Mouse (Mus musculus) myocyte (in vitro differentiated cells): ENCODE data around the gene Mcfd2. TPM values are rescaled to one million over a fixed set of nuclear protein-coding genes. Genes with fewer than 3 reads are reported as not detected.

ENCODE experiments used
- H3K27me3 ChIP-seq: one replicate; pipeline ENCODE4 v1.6.1; 2011; ENCODE audit not compliant: control insufficient read depth, insufficient read depth, insufficient read length
- H3K36me3 ChIP-seq: one replicate; pipeline ENCODE4 v1.6.1; 2011; ENCODE audit not compliant: control insufficient read depth, insufficient read depth
- H3K4me2 ChIP-seq: one replicate; pipeline ENCODE4 v1.6.1; 2011; ENCODE audit warnings: low read depth, control low read depth
- H3K4me3 ChIP-seq: one replicate; pipeline ENCODE4 v1.5.1; 2011; ENCODE audit warnings: mild to moderate bottlenecking, control low read depth, moderate library complexity
- H3K79me2 ChIP-seq: one replicate; pipeline ENCODE4 v1.6.1; 2011; ENCODE audit not compliant: control insufficient read depth, insufficient read depth
- H3ac ChIP-seq: one replicate; pipeline ENCODE4 v1.6.1; 2011; ENCODE audit not compliant: control insufficient read depth, insufficient read length
- CEBPB ChIP-seq: IDR thresholded peaks from 2 replicates; pipeline ENCODE4 v1.6.1; 2011; ENCODE audit warnings: mild to moderate bottlenecking, moderate library complexity; ENCODE audit not compliant: poor library complexity, insufficient read depth, severe bottlenecking
- E2F4 ChIP-seq: IDR thresholded peaks from one replicate; pipeline ENCODE4 v1.6.1; 2011; ENCODE audit warnings: mild to moderate bottlenecking, control low read depth, moderate library complexity; ENCODE audit not compliant: insufficient read depth
- MAX ChIP-seq: IDR thresholded peaks from one replicate; pipeline ENCODE4 v1.6.1; 2011; ENCODE audit warnings: low read depth, mild to moderate bottlenecking, control low read depth
- MYOD1 ChIP-seq, 3 experiments: IDR thresholded peaks; one replicate each; pipeline ENCODE4 v1.6.1; 2011; ENCODE audit warnings: control low read depth in 2 of 3, low read depth in 2 of 3, mild to moderate bottlenecking in 2 of 3, moderate library complexity in 1 of 3; ENCODE audit not compliant: insufficient read length in 2 of 3, control insufficient read depth in 1 of 3
- MYOG ChIP-seq, 3 experiments: IDR thresholded peaks; one replicate each; pipeline ENCODE4 v1.6.1; 2011; ENCODE audit warnings: control low read depth in 2 of 3, low read depth in 2 of 3, mild to moderate bottlenecking in 2 of 3; ENCODE audit not compliant: insufficient read length in 2 of 3, control insufficient read depth in 1 of 3, insufficient read depth in 1 of 3
- POLR2A ChIP-seq: IDR thresholded peaks from one replicate; pipeline ENCODE4 v1.6.1; 2011; ENCODE audit warnings: low read depth, mild to moderate bottlenecking, control low read depth, moderate library complexity; ENCODE audit not compliant: insufficient read length
- POLR2AphosphoS2 ChIP-seq: IDR thresholded peaks from one replicate; pipeline ENCODE4 v1.6.1; 2011; ENCODE audit warnings: low read depth, control low read depth; ENCODE audit not compliant: insufficient read length
- REST ChIP-seq: IDR thresholded peaks from one replicate; pipeline ENCODE4 v1.6.1; 2011; ENCODE audit warnings: mild to moderate bottlenecking, control low read depth, moderate library complexity; ENCODE audit not compliant: insufficient read depth, insufficient read length
- SRF ChIP-seq: IDR thresholded peaks from one replicate; pipeline ENCODE4 v1.6.1; 2011; ENCODE audit warnings: low read depth; ENCODE audit not compliant: control insufficient read depth, insufficient read length
- TCF12 ChIP-seq: IDR thresholded peaks from one replicate; pipeline ENCODE4 v1.6.1; 2011; ENCODE audit warnings: mild to moderate bottlenecking, control low read depth; ENCODE audit not compliant: poor library complexity, insufficient read depth, severe bottlenecking
- TCF3 ChIP-seq: IDR thresholded peaks from one replicate; pipeline ENCODE4 v1.6.1; 2011; ENCODE audit warnings: low read depth, control low read depth; ENCODE audit not compliant: insufficient read length
- USF1 ChIP-seq: IDR thresholded peaks from one replicate; pipeline ENCODE4 v1.6.1; 2011; ENCODE audit warnings: low read depth, mild to moderate bottlenecking, control low read depth, moderate library complexity
- polyA plus RNA-seq: library from polyadenylated mRNA; unstranded; fragments of >200 nt; fragmentation: generic; extraction: Trizol; gene quantifications from one replicate; pipeline ENCODE4 v1.2.1, GENCODE M21; 2012; ENCODE audit warnings: missing spikeins

Mcfd2 gene
- polyA plus RNA-seq, 1 experiment = 59.1 TPM

GRCm38 (mm10) chr17:87295738-87296137 is 30.0 kb upstream of the Mcfd2 start:
- no peak overlapping the region for H3ac ChIP-seq
- H3K4me3 ChIP-seq = no peak overlapping the region
- no peak overlapping the region for H3K4me2 ChIP-seq
- TF ChIP-seq POLR2AphosphoS2 (no peak), CEBPB (no peak), SRF (no peak), USF1 (no peak), REST (no peak), MYOG (IDR thresholded peaks at IDR 0.05; ENCODE audit: control insufficient read depth in 1 of 3, insufficient read depth in 1 of 3, insufficient read length in 2 of 3, low read depth in 2 of 3) (no peak), TCF12 (no peak), POLR2A (no peak), TCF3 (no peak), E2F4 (no peak), MAX (no peak), MYOD1 (IDR thresholded peaks at IDR 0.05; ENCODE audit: control insufficient read depth in 1 of 3, insufficient read length in 2 of 3, low read depth in 2 of 3) (no peak)
- no peaks in the 10 kb centered on the region for H3K79me2 ChIP-seq
- no peaks in the 10 kb centered on the region for H3K27me3 ChIP-seq
- no peaks in the 10 kb centered on the region for H3K36me3 ChIP-seq

DNA sequence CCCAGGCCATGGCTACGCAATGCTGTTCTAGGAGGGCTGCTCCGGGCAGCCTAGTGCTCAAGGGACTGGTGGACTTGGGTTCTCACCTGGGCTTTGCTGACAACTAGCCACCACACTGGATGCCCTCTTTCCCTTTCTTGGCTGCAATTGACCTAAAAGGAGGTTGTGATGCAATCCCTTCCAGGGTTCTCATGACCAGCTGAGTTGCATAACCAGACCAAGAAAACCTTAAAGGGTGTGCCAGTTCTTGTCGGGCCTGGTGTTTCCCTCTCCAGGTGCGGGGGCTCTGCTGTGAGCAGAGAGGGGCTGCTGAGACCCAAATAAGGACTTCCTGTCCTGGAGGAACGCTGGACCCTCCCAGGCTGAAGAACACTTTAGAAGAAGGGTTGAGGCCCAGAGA is 27.4 kb upstream of the Mcfd2 start:
- Histone ChIP-seq H3K27me3 (no peaks in the 10 kb centered on the region), H3K4me2 (no peak overlapping the region), H3K36me3 (no peaks in the 10 kb centered on the region), H3ac (no peak overlapping the region), H3K4me3 (no peak overlapping the region), H3K79me2 (no peaks in the 10 kb centered on the region)
- TF ChIP-seq MAX (no peak), TCF3 (no peak), TCF12 (no peak), USF1 (no peak), MYOD1 (IDR thresholded peaks at IDR 0.05; ENCODE audit: control insufficient read depth in 1 of 3, insufficient read length in 2 of 3, low read depth in 2 of 3) (no peak), E2F4 (no peak), MYOG (IDR thresholded peaks at IDR 0.05; ENCODE audit: control insufficient read depth in 1 of 3, insufficient read depth in 1 of 3, insufficient read length in 2 of 3, low read depth in 2 of 3) (no peak), POLR2AphosphoS2 (no peak), POLR2A (no peak), REST (no peak), SRF (no peak), CEBPB (no peak)

GRCm38 (mm10) chr17:87291782-87292181 is 26.0 kb upstream of the Mcfd2 start:
- TF ChIP-seq E2F4 (no peak), POLR2AphosphoS2 (no peak), SRF (no peak), POLR2A (no peak), MYOG (IDR thresholded peaks at IDR 0.05; ENCODE audit: control insufficient read depth in 1 of 3, insufficient read depth in 1 of 3, insufficient read length in 2 of 3, low read depth in 2 of 3) (no peak), MYOD1 (IDR thresholded peaks at IDR 0.05; ENCODE audit: control insufficient read depth in 1 of 3, insufficient read length in 2 of 3, low read depth in 2 of 3) (no peak), CEBPB (no peak)
- Histone ChIP-seq H3ac (no peak overlapping the region), H3K79me2 (no peaks in the 10 kb centered on the region), H3K27me3 (no peaks in the 10 kb centered on the region), H3K36me3 (no peaks in the 10 kb centered on the region), H3K4me2 (no peak overlapping the region), H3K4me3 (no peak overlapping the region)

GRCm38 (mm10) chr17:87291037-87291436 is 25.3 kb upstream of the Mcfd2 start:
- Histone ChIP-seq H3ac (no peak overlapping the region), H3K36me3 (no peaks in the 10 kb centered on the region), H3K4me2 (no peak overlapping the region), H3K4me3 (no peak overlapping the region), H3K79me2 (no peaks in the 10 kb centered on the region), H3K27me3 (no peaks in the 10 kb centered on the region)
- no peak for TF ChIP-seq MYOD1 (IDR thresholded peaks at IDR 0.05; ENCODE audit: control insufficient read depth in 1 of 3, insufficient read length in 2 of 3, low read depth in 2 of 3)
- no peak for TF ChIP-seq TCF3
- TF ChIP-seq TCF12 = no peak
- TF ChIP-seq E2F4 = no peak
- no peak for TF ChIP-seq POLR2AphosphoS2
- TF ChIP-seq REST = no peak
- TF ChIP-seq POLR2A = no peak
- no peak for TF ChIP-seq MYOG (IDR thresholded peaks at IDR 0.05; ENCODE audit: control insufficient read depth in 1 of 3, insufficient read depth in 1 of 3, insufficient read length in 2 of 3, low read depth in 2 of 3)
- TF ChIP-seq USF1 = no peak

DNA sequence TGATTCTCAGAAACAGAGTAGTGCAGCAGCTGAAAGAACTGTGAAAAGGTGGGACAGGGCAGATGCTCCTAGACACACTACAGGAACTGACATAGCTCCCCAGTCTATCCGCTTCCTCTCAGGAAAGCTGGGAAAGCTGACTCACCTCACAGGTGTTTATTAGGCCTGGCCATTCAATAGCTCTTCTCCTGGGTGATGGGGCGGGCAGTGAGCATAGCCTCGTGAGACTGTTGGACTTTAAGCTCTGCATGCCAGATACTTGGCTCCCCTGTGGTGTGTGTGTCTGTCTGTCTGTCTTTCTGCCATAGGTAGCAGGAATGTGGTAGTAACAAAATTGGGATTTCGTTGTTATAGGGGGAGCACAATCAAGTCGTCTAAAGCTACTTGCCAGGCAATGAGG is 23.6 kb upstream of the Mcfd2 start:
- H3K79me2 ChIP-seq = peaks cover 7% of the 10 kb centered on the region
- H3K4me2 ChIP-seq = no peak overlapping the region
- no peak overlapping the region for H3K4me3 ChIP-seq
- no peak overlapping the region for H3ac ChIP-seq
- no peaks in the 10 kb centered on the region for H3K36me3 ChIP-seq
- no peaks in the 10 kb centered on the region for H3K27me3 ChIP-seq
- TF ChIP-seq USF1 = no peak
